Mouse (Mus musculus) heart, embryonic 10.5 days (tissue): ENCODE data around the gene Col6a2. TPM values are rescaled to one million over a fixed set of nuclear protein-coding genes. Genes with fewer than 3 reads are reported as not detected.

Experiments used
- DNase-seq: peaks from one replicate; pipeline ENCODE4 v3.0.0-alpha.2; 2017; ENCODE audit warnings: low spot score
- H3K27ac ChIP-seq: fragments of 300-500 bp; sonication (generic); 2 replicates; pipeline ENCODE4 v1.5.1; 2016; ENCODE audit warnings: mild to moderate bottlenecking
- H3K27me3 ChIP-seq: fragments of 300-500 bp; sonication (generic); 2 replicates; pipeline ENCODE4 v1.6.1; 2016; ENCODE audit warnings: mild to moderate bottlenecking; ENCODE audit not compliant: poor library complexity, insufficient read depth, severe bottlenecking
- H3K36me3 ChIP-seq: fragments of 300-500 bp; sonication (generic); 2 replicates; pipeline ENCODE4 v1.6.1; 2016; ENCODE audit warnings: mild to moderate bottlenecking, moderate library complexity
- H3K4me1 ChIP-seq: fragments of 300-500 bp; sonication (generic); 2 replicates; pipeline ENCODE4 v1.6.1; 2016; ENCODE audit warnings: mild to moderate bottlenecking
- H3K4me3 ChIP-seq: fragments of 300-500 bp; sonication (generic); 2 replicates; pipeline ENCODE4 v1.5.1; 2016; ENCODE audit warnings: mild to moderate bottlenecking, moderate library complexity
- H3K9me3 ChIP-seq: fragments of 300-500 bp; sonication (generic); 2 replicates; pipeline ENCODE4 v1.6.1; 2016; ENCODE audit warnings: mild to moderate bottlenecking, moderate library complexity
- WGBS: fragments of 180-500 bp; shearing (Covaris S2); methylation state at CpG from one replicate; pipeline ENCODE4 v1.1.7; 2016; 5-methylcytosine and 5-hydroxymethylcytosine counted together
- polyA plus RNA-seq: library from polyadenylated mRNA; unstranded; fragments of >200 nt; fragmentation: Nextera tagmentation; extraction: Ambion mirVana; gene quantifications from 2 replicates; pipeline ENCODE4 v1.2.1, GENCODE M21; 2016

The Col6a2 gene
- polyA plus RNA-seq, 1 experiment from 2014 or later = 17.1 TPM

- WGBS = 79% methylated on average over 4 of the region's 4 CpGs
- Histone ChIP-seq H3K36me3 (no peaks in the 10 kb centered on the region), H3K4me3 (no peak overlapping the region), H3K27me3 (no peaks in the 10 kb centered on the region), H3K27ac (no peak overlapping the region), H3K4me1 (0 out of 2 replicates have a peak, but pooled peaks cover 9% of the 10 kb centered on the region), H3K9me3 (no peaks in the 10 kb centered on the region)
- DNase-seq = no peak
Measured at GRCm38 (mm10) chr10:76645686-76646085, 22.3 kb upstream of the Col6a2 start.

- Histone ChIP-seq H3K9me3 (no peaks in the 10 kb centered on the region), H3K27me3 (no peaks in the 10 kb centered on the region), H3K36me3 (no peaks in the 10 kb centered on the region), H3K4me3 (no peak overlapping the region), H3K4me1 (0 out of 2 replicates have a peak, but pooled peaks cover 6% of the 10 kb centered on the region), H3K27ac (no peak overlapping the region)
- peak; percentile 55 for DNase-seq
Measured at GRCm38 (mm10) chr10:76645066-76645465, 21.6 kb upstream of the Col6a2 start.

- no peak overlapping the region for H3K4me3 ChIP-seq
- H3K4me1 ChIP-seq = 0 out of 2 replicates have a peak, but pooled peaks cover 6% of the 10 kb centered on the region
- H3K36me3 ChIP-seq = no peaks in the 10 kb centered on the region
- H3K27ac ChIP-seq = no peak overlapping the region
- H3K9me3 ChIP-seq = no peaks in the 10 kb centered on the region
- DNase-seq = no peak
- no peaks in the 10 kb centered on the region for H3K27me3 ChIP-seq
- 81% methylated on average over 4 of the region's 4 CpGs for WGBS
Measured at GRCm38 (mm10) chr10:76643999-76644398, 20.6 kb upstream of the Col6a2 start.

GRCm38 (mm10) chr10:76643446-76643845 lies 20.0 kb upstream of the Col6a2 start:
- peak; percentile 71 for DNase-seq
- Histone ChIP-seq H3K27ac (no peak overlapping the region), H3K27me3 (no peaks in the 10 kb centered on the region), H3K4me1 (0 out of 2 replicates have a peak, but pooled peaks cover 6% of the 10 kb centered on the region), H3K4me3 (no peak overlapping the region), H3K36me3 (no peaks in the 10 kb centered on the region), H3K9me3 (no peaks in the 10 kb centered on the region)
- 70% methylated on average over 9 of the region's 9 CpGs for WGBS

GRCm38 (mm10) chr10:76642628-76643434 lies 19.4 kb upstream of the Col6a2 start:
- no peaks in the 10 kb centered on the region for H3K9me3 ChIP-seq
- DNase-seq = no peak
- no peak overlapping the region for H3K4me3 ChIP-seq
- H3K27ac ChIP-seq = no peak overlapping the region
- H3K4me1 ChIP-seq = 0 out of 2 replicates have a peak, but pooled peaks cover 6% of the 10 kb centered on the region
- H3K36me3 ChIP-seq = no peaks in the 10 kb centered on the region
- WGBS = 75% methylated on average over 9 of the region's 9 CpGs
- H3K27me3 ChIP-seq = no peaks in the 10 kb centered on the region

GRCm38 (mm10) chr10:76641894-76642627 lies 18.6 kb upstream of the Col6a2 start:
- 0 out of 2 replicates have a peak, but pooled peaks cover 6% of the 10 kb centered on the region for H3K4me1 ChIP-seq
- DNase-seq = no peak
- WGBS = 85% methylated on average over 13 of the region's 13 CpGs
- H3K9me3 ChIP-seq = no peaks in the 10 kb centered on the region
- no peak overlapping the region for H3K4me3 ChIP-seq
- H3K27me3 ChIP-seq = no peaks in the 10 kb centered on the region
- H3K27ac ChIP-seq = no peak overlapping the region
- H3K36me3 ChIP-seq = no peaks in the 10 kb centered on the region

GRCm38 (mm10) chr10:76639952-76640351 lies 16.5 kb upstream of the Col6a2 start:
- 88% methylated on average over 2 of the region's 2 CpGs for WGBS
- peak; percentile 61 for DNase-seq

GRCm38 (mm10) chr10:76636601-76637000 lies 13.2 kb upstream of the Col6a2 start:
- Histone ChIP-seq H3K9me3 (no peaks in the 10 kb centered on the region), H3K36me3 (no peaks in the 10 kb centered on the region), H3K4me3 (no peak overlapping the region), H3K27me3 (no peaks in the 10 kb centered on the region; the same call in 1 of the 2 replicates), H3K27ac (peak overlapping the region; percentile 29; the same call in 1 of the 2 replicates), H3K4me1 (peaks cover 34% of the 10 kb centered on the region)
- 79% methylated on average over 4 of the region's 4 CpGs for WGBS
- DNase-seq = no peak

More at GRCm38 (mm10) chr10:76639952-76640351, 16.5 kb upstream of the Col6a2 start:
- H3K4me1 ChIP-seq = peaks cover 19% of the 10 kb centered on the region
- no peak overlapping the region for H3K27ac ChIP-seq
- no peaks in the 10 kb centered on the region for H3K36me3 ChIP-seq
- no peaks in the 10 kb centered on the region for H3K9me3 ChIP-seq
- H3K4me3 ChIP-seq = no peak overlapping the region
- no peaks in the 10 kb centered on the region; the same call in 1 of the 2 replicates for H3K27me3 ChIP-seq

- DNase-seq = no peak
- WGBS = 63% methylated on average over 3 of the region's 3 CpGs
- Histone ChIP-seq H3K4me3 (no peak overlapping the region), H3K36me3 (no peaks in the 10 kb centered on the region), H3K4me1 (peaks cover 34% of the 10 kb centered on the region), H3K27me3 (no peaks in the 10 kb centered on the region; the same call in 1 of the 2 replicates), H3K27ac (peak overlapping the region; percentile 29; the same call in 1 of the 2 replicates), H3K9me3 (no peaks in the 10 kb centered on the region)
Measured at GRCm38 (mm10) chr10:76636026-76636425, 12.6 kb upstream of the Col6a2 start.

GRCm38 (mm10) chr10:76634584-76634983 lies 11.2 kb upstream of the Col6a2 start:
- Histone ChIP-seq H3K27ac (peak overlapping the region; percentile 48; the same call in 1 of the 2 replicates), H3K4me1 (peaks cover 34% of the 10 kb centered on the region), H3K4me3 (no peak overlapping the region), H3K27me3 (no peaks in the 10 kb centered on the region; the same call in 1 of the 2 replicates), H3K36me3 (no peaks in the 10 kb centered on the region), H3K9me3 (no peaks in the 10 kb centered on the region)
- DNase-seq = no peak
- 71% methylated on average over 5 of the region's 5 CpGs for WGBS

GRCm38 (mm10) chr10:76634094-76634571 lies 10.7 kb upstream of the Col6a2 start:
- Histone ChIP-seq H3K27me3 (no peaks in the 10 kb centered on the region; the same call in 1 of the 2 replicates), H3K4me1 (peaks cover 34% of the 10 kb centered on the region), H3K27ac (0 out of 2 replicates have a peak overlapping the region, but pooled peaks have one; percentile 19), H3K9me3 (no peaks in the 10 kb centered on the region), H3K4me3 (no peak overlapping the region), H3K36me3 (no peaks in the 10 kb centered on the region)
- DNase-seq = no peak
- 65% methylated on average over 7 of the region's 7 CpGs for WGBS

- H3K36me3 ChIP-seq = no peaks in the 10 kb centered on the region
- no peaks in the 10 kb centered on the region; the same call in 1 of the 2 replicates for H3K27me3 ChIP-seq
- no peak overlapping the region for H3K4me3 ChIP-seq
- no peak overlapping the region for H3K27ac ChIP-seq
- DNase-seq = no peak
- WGBS = 66% methylated on average over 8 of the region's 8 CpGs
- peaks cover 34% of the 10 kb centered on the region for H3K4me1 ChIP-seq
- no peaks in the 10 kb centered on the region for H3K9me3 ChIP-seq
Measured at GRCm38 (mm10) chr10:76632630-76633029, 9.2 kb upstream of the Col6a2 start.

GRCm38 (mm10) chr10:76630657-76631056 lies 7.2 kb upstream of the Col6a2 start:
- H3K36me3 ChIP-seq = no peaks in the 10 kb centered on the region
- no peaks in the 10 kb centered on the region for H3K9me3 ChIP-seq
- no peak for DNase-seq
- peaks cover 25% of the 10 kb centered on the region for H3K4me1 ChIP-seq
- H3K27ac ChIP-seq = no peak overlapping the region
- WGBS = 87% methylated on average over 1 of the region's 1 CpGs
- no peaks in the 10 kb centered on the region for H3K27me3 ChIP-seq
- H3K4me3 ChIP-seq = no peak overlapping the region
